Mouse (Mus musculus) frontal cortex, postnatal 25 days (tissue): Measurements from ENCODE around the gene Kcng1.
A peak's percentile ranks its signal among the peaks of the same experiment; 100 is the strongest.

Experiments used
- DNase-seq, 2 experiments: peaks; one replicate each; pipeline ENCODE4 v3.0.0; 2022; ENCODE audit warnings: low spot score in 2 of 2

Kcng1 gene

DNA sequence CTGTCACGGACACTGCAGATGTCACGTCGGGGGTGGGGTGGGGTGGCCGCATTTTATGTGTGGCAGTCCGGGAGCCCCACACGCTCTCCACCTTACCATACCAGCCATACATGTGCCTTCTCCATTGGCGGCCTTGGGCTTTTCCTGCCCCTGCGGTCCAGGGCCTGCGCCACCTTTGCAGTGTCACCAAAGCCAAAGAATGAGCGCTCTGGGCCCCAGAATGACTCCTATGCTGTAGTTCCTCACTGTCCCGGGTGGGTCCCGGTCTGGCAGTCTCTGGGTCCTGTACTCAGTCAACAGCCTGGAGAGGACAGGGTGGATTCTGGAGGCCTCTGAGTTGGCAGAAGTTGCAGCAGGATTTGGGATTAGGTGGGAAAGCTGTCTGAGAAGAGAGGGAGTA is at the start of gene Kcng1:
Gene Kcng1 (minus strand): TSS at position 155 of the 400 bp plus-strand sequence.
- no peak for DNase-seq

DNA sequence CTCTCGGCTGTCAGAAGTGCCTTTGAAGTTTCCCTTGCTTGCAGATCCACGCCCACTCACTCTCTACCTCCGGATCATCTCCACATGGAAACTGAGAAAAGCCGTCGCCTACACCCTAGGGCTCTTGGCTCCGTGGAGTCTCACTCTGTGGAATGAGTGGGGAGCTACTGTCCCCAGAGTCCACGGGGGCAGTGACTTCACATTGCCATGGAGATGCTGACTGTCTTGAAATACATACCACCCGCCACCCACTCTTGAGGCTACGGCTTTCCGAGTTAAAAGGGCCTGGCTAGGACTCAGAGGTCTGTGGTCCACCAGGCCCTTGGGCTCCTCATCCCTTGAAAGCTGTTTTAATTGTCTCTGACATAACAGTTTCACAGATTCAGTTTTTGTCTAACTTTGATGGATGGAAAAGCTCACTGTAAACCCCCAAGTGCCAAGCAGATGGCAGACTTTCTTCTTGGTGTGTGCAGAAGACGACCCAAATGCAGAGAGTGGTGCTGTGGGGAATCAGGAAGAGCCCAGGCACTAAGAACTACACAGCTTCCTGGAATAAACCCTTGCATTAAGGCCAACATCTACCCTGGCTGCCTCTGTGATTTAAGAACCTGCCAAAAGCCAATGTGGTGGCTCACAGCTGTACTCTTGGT is 49.0 kb upstream of the Kcng1 start:
- DNase-seq: peak; percentile 29 to 40

DNA sequence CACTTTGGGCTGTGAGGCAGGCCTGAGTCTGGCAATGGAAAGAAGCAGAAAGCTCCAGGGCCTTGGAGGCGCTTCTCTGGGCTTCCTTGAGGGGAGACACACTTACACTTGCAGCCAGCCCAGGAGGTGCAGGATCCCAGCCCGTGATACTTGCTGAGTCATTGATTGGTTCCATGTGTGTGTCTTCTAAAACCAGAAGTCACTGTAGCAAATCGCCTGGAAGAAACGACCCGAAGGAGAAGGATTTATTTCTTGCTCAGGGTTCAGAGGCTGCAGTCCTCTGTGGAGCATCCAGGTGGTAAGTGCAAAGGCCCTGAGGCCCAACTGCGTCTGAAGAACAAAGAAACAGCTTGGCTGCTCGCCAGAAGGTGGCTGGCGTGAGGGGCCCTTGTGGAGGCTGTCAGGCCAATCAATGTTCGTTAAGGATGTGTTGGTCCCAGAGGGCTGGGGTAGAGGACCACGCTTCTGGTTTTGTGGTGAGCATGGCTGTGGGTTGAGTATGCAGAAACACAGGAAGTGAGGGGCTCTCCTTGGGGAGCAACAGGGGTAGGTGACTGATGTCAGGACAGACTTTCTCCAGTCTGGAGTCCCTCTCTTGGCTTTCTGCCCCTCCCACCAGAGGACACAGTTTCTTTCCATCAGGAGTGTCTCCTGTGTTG is 40.3 kb upstream of the Kcng1 start:
- no peak for DNase-seq

DNA sequence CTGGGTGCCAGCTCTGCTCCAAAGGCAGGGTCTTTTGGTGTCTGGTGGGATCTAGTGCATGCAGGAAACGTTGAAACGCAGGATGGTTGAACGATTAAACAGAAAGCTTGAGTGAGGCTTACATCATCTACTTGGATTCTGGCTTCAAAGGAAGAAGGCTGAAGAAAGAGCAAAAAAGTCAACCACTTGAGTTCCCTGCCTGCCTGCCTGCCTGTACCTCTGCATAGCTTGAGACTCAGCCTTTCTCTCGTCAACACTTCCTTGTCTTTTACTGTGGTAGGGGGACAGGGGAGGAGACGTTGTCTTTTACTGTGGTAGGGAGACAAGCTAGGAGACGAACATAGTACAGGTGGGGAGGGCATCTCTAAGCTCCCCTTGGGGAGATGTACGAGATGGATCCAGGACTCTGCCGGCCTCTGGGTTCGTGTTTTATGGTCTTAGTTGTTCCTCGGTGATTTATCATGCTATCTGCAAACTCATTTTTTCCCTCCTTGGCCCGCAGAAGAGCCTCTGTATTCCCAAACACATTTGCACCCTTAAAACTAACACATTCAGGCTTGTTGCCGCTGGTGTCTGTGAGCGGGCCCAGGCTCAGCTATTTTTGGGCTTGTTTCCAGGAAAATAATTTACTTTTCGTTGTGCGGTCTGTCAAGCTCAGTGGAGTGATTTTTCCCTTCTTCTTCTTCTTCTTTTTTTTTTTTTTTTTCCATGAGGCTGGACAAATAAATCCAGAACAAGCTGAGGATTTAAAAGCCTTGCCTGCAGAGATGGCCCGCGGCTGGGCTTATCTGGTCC is 39.0 kb upstream of the Kcng1 start:
- no peak for DNase-seq

DNA sequence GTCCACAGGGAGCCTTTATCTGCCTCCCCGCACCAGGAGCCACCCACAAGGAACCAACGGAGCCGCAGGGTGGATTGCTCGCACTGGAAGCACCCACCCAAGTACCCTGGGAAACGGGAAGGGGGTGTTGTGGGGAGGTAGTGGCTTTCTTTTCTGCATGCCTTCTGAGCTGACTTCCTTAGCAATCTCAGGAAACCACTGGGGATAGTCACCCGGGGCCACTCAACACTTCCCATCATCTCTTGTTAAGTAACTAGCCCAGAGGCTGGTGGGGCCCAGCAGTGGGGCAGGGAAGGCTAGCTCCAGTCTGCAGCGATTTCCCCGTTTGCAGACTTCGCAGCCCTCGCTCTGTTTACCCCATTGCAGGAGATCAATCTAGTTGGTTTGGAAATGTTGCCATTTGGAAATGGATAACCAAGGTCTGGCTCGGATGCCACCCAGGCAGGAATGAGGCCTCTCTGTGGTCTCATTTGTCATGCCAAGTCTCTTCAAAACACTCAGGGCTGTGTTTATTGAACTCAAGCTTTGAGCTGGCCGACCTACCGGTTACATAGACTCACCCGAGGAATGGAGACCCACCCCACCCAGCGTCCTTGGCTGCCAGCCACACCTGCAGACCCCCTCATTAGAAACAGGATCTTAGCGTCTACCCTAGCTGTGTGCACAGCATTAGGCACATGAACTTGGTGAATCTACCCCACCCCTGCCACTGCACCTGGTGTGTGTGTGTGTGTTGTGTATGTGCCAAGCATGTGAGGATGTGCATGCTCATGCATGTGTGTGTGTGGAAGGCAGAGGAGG is 33.3 kb upstream of the Kcng1 start:
- DNase-seq: no peak

DNA sequence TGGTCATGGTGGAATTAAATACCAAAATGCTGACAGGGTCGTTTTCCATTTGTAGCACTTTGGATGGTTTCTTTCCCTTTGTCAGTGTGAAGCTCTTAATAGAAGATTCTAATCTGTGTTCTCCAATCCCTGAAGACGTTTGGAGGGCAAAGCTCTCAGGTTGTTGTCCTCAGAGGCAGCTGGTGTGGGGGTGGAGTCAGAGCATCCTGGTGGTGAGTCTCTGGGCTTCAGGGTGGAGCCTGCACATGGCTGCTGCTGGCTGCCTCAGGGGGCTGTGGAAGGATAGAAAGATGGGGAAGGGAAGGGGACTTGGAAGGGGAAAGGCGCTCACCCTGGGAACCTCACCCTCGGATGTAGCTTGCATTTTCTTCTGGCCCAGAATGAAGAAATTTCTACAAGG is 31.0 kb upstream of the Kcng1 start:
- DNase-seq: no peak

DNA sequence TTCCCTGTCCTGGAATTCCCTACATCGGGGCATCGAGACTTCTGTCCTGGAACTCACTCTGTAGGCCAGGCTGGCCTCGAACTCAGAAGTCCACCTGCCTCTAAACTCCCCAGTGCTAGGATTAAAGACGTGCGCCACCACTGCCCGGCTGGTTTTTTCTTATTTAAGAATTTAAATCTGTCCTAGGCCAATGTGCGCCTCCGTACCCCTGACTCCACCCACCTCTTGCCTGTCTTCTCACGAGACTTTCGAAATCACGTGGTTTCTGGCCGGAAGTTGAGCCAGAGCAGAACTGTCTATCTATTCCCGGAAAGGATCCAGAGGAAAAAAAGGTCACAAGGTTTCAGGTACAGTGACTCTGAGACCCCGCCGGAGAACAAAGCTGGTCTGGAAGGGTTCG is 29.5 kb upstream of the Kcng1 start:
- DNase-seq: no peak

DNA sequence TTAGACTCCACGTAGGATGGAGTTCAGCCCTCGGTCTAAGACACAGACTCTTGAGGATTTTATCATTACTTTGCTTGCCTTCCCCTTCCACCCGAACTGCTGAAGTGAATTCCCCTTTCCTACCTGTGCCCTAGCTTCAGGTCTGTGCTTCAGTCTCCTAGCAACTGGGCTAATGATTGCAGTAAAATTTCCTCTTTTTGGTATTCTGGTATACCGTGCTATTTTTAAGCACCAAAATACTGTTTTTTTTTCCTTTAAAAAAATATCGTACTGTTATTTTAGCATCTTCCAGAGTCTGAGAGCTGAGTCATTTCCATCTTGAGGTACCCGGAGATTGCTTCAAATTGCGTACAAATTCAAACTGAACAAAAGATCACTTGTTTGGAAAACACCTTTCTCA is 27.4 kb upstream of the Kcng1 start:
- no peak for DNase-seq

DNA sequence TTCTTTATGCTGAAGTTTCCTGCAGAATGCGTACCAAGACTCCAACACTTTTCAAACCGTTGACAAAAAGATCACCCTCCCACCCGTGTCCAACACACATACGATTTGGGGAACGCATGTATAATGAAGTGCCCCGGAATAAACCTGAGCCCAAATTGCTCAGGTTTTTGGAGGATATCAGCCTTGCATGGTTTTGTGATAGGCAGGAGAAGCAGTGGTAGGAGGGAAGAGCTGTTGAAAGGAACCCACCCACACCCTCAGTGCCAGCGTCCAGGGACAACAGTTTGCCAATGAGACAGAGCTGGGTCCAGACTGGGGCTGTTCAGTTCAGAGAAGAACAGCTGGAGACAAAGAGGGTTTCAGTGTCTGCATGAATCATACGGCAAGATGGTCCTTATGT is 18.1 kb upstream of the Kcng1 start:
- no peak for DNase-seq

DNA sequence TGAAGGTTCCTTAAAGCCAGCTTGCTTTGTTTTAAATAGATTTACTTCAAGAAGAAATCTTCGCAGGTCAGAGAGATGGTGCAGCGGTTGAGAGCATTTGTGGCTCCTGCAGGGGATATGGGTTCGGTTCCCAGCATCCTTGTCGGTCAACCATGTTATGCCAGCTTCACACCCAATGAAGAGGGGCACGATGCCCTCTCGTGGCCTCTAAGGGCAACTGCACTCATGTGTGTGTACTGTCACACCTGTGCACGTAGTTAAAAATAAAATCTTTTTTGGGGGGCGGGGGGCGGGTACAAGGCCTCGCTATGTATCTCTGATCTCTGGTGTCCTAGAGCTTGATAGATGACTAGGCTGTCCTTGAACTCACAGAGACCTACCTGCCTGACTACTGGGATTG is 15.0 kb upstream of the Kcng1 start:
- no peak for DNase-seq

DNA sequence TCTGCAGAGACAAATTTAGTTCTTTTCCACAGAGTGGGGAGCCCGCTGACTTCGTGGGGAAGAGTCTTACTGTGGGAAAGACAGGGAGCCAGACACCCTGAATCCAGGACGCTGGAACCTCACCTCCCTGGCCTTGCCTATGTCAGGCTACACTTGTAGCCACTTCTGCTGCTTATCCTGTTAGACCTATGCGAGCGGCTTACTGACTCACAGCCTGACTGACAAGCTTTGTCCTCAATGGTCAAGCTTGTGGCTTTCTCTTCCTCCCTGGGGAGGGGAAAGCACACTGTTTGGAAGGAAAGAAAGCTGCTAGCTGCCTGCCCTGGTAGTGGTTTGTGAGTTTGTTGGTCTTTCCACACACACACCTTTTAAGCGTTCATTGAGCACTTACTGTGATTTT is 11.0 kb upstream of the Kcng1 start:
- DNase-seq: no peak

DNA sequence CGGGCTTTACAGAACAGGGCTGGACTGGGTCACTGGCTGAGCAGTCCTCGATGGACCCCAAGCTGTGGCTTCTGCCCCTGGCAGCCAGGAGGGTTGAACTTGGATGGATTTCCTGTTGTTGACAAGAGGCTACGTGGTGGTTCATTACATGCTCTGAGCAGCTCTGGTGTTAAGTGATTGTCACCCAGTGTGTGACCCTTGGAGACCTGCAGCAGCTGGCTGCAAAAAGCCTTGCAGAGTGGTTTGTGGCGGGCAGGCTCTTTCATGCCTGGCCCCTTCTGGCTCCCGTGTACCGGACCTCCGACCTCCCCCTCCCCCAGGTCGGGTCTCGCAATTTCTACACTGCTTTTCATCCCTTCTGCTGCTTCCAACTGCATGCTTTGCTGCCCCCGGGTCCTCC is 10.5 kb upstream of the Kcng1 start:
- no peak for DNase-seq

DNA sequence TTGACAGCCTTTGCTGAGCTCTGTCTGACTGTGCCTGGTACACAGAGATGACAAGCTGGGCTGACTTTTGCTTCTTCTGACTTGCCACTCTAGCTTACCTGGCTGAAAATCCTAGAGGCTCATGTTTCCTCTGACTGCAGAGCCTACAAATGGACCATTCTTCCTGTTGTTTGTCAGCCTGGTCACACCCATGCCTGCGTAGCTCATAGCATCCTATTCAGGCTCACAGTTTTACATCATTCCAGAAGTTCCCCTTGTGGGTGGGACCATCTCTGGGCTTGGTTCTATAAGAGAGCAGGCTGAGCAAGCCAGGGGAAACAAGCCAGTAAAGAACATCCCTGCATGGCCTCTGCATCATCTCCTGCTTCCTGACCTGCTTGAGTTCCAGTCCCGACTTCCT is 8.3 kb upstream of the Kcng1 start:
- no peak for DNase-seq

DNA sequence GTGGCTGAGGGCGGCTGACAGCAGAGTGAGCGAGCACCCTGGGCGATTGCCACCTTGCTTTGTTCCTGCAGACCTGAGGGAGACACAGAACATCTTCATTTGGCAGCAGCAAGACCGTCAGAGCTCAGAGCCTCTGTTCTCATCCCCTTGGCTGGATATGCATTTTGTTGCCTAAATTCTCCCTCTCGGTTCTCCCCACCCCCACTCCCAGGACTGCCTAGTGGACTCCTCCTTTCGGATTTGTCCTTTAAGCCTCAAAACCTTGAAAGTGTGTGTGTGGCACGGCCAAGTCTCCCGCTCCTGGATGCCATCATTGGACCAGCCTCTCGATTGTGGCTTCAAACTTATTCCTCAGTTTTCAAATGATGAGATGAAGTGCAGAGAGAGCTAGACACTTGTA is 7.5 kb upstream of the Kcng1 start:
- DNase-seq: no peak

DNA sequence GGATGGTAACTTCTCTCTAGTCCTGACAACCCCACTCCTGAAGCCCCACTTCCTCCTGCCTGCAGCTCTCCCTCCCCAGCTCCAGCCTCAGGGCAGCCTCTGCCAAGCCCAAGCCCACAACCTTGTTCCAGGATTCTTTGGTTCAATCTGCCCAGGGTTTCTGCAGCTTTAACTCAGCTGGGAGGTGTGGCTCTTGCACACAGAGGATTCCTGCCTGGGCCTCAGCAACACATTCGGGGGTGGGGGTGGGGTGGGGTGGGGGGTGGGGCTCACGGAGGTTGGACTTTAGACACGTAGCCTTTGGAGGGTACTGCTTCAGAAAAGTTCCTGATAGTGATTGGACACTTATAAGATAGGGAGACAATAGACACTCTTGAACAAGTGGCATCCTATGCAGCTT is 5.5 kb upstream of the Kcng1 start:
- no peak for DNase-seq

DNA sequence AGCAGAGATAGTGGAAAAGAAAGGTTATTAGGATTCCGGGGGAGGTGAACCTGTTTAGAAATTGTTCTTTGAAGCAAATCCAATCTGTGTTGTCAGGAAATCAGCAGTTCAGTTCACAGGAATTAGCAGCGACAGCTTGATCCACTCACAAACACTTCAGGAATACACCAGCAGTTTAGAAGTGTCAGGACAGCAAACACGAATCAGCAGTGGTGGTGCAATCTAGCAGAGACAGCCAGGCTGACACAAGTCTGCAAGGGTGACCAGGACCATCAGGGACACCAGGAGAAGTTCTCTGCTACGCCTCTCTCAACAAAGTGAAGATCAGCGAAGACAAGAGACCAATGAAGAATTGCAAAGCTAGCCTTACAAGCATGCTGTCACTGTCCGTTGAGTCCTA is 3.6 kb upstream of the Kcng1 start:
- DNase-seq: no peak

DNA sequence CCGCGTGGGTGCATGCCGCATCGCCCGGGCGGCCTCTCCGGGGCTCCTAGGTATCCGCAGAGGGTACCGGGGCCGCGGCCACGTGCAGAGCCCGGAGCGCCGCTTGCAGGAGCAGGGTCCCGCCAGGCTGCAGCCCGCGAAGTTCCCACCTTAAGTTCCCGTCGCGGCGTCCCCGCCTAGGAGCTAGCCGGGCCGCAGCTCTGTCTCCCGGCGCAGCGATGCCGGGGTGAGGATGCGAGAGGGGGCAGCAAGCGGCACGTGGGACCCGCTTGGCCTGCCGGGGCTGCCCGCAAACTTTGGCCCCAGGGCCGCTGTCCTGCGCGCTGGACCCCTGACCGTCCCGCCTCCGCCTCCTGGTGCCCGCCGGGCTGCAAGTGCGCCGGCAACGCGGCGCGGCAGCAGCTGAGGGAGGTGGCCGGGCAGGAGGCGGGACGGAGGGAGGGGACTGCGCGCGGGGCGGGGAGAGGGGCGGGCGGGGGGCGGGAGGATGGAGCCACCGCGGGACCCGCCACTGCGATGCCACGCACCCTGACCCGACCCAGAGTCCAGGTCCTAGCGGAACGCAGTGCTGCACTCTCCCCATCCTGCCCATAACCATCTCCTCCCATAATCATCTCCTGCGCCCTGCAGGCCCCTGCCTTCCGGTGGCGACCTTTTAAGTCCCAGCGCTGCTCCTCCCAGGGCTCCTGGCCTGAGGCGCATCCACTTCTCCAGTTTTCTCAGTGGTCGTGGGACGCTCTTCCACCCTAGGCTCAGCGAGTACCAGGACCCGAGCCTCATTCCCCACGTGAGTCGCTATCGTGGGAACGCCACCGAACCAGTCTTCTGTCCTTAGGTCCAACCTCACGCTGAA is 581 bp downstream of the Kcng1 start:
- no peak for DNase-seq

DNA sequence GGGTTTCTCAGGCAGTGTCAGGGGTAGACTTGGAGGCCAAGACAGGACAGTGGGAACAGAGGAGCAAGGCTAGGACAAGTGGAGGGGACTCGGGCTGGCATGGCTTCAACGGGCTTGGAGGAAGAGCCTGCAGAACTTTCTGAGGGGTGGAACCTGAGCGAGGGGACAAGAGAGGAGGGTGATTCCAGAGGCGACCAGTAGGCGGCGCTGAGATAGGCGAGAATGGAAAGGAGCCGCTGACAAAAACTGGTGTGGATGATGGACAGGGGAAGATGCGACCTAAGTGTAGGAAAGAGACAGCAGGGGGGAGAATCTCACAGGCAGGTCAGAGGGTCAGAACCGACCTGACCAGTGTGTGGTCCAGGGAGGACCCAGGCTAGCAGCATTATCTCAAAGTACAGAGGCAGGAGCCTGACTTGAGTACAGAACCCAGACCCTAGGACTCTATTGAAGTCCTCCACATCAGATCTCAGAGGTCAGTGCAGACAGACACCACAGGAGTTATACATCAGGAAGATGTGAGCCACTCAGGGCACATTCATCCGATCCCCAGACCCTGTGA is 7.1 kb downstream of the Kcng1 start:
- peak; percentile 50 to 58 for DNase-seq

DNA sequence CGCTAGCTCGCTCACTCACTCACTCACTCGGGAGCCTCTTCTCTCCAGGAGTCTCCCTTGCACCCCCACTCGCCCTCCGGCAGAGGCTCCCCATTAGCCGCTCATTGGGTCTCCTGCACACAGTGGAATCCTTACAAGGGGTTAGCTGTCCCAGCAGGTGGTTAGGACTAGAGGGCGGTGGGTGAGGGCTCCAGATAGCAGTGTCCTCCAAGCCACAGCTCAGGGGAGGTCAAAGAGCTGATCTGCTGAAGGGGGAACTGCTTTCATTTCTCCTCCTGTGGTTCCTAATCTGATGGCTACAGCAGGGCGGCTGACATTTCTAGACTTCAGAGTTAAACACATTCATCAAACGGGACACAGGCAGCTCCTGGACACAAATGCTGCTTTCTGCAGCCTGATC is 8.1 kb downstream of the Kcng1 start:
- no peak for DNase-seq

DNA sequence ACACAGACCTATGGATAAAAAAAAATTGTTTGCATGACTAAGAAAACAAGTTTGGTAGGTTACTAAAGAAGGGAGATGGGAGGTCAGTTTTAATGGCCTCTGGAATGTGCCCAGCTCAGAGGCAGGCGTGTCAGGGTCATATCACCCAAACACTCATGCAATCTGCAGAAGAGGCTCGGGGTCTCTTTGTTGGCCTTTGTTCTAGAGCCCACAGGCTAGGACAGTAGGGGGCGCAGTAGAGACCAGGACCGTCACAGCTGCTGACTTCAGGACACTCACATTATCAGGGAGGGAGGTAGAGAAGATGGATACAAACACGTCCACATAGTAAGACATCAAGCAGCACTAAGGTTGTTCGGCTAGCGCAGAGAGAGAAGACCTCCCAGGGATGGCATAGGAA is 13.5 kb downstream of the Kcng1 start:
- no peak for DNase-seq

DNA sequence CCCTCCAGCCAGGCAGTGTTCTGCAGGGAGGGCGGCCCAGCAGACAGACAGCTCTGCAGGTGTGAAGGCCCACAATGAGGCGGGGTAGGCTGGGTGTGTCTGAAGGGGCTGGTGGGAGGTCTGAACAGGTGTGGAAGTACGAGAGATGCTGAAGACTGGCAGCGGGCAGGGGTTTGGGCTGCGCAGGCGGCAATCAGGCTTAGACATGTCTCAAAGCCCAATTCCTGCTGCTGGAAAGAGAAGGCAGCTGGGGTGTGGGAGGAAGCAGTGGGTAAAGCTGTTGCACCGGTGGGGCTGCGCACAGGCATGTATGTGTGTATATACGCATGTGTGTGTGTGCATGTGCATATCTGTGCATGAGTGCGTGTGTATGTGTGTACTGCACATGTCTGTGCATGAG is 20.6 kb downstream of the Kcng1 start:
- DNase-seq: peak; percentile 32 to 41
